Mouse (Mus musculus) natural killer cell, adult 2 months (primary cell): ENCODE results near the gene Cryba4.

Experiments used
- DNase-seq, 2 experiments: peaks; one replicate each; pipeline ENCODE4 v3.0.0; 2022; ENCODE audit warnings: low spot score in 2 of 2

Cryba4 gene

DNA sequence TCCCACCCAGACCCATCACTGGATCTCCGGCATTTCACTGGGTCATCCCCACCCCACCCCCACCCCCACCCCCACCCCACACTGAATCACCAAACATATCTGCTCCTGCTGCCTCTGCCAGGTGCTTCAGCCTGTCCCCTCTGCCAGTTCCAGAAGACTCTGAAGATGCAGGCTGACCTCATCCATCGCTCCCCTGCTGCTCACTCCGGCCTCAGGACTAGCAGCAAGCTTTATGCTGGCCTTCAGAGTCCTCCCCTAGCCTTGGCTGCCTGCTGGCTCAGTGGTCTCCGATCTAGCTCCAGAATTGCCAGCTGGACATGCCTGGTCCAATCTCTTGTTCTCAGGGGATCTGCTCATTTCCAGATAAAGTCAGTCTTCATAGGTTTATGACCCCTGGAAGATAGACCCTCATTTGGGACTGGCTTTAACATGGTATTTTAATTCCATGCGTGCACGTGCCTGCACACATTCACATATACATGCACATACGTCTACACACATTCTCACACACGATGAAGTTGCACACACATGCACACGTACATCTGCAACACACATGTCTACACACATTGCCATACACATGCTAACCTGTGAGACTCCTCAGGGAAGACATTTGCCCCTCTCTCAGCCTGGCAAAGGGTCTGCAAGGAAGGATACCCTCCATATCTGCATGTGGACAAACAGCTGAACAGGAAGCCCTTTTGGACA is 14.3 kb downstream of the Cryba4 start:
- DNase-seq = no peak

DNA sequence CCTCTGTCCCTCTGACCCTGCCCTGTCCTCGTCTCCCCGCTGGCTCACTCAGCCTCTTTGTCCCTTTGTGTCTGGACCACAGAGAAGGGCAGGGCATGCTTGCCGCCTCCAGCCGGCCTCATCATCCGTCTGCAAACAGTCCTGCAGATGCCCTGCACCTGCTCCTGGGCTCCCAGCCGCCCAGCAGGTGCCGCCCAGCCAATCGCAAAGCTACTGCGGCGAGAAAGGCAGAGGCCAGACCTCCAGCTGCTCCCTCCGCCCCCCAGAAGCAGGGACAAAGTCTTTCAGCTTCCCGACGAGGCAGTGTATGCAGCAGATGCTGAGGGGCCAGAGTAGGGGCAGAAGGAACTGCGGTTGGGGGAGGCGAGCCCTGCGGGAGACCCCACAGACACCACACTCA is 14.9 kb downstream of the Cryba4 start:
- no peak for DNase-seq

DNA sequence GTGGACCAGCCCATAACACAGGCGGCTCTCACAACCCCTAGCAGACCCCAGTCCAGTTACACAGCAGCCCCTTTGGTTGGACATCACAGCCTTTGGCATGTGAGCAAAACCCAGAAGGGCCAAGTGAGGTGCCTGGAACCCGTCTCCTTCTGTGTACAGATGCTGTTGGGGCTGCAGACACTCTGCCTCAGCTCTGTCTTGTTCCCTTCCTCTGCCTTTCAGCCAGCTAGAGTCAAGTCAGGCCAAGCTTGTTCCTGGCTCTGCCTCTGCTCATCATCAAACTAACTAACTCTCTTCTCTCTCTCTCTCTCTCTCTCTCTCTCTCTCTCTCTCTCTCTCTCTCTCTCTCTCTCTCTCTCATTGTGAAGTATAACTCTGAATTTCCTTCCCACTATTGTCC is 15.7 kb downstream of the Cryba4 start:
- DNase-seq = no peak

DNA sequence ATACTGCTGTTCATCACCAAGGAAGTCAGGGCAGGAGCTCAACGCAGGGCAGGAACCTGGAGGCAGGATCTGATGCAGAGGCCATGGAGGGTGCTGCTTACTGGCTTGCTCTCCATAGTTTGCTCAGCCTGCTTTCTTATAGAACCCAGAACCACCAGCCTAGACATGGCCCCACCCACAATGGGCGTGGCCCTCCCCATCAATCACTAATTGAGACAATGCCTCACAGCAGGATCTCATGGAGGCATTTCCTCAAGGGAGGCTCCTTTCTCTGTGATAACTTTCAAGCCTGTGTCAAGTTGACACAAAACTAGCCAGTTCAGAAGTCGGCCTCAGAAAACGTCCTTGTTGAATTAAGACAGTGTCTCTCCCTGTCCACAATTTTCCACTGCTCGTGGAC is 16.5 kb downstream of the Cryba4 start:
- no peak for DNase-seq

DNA sequence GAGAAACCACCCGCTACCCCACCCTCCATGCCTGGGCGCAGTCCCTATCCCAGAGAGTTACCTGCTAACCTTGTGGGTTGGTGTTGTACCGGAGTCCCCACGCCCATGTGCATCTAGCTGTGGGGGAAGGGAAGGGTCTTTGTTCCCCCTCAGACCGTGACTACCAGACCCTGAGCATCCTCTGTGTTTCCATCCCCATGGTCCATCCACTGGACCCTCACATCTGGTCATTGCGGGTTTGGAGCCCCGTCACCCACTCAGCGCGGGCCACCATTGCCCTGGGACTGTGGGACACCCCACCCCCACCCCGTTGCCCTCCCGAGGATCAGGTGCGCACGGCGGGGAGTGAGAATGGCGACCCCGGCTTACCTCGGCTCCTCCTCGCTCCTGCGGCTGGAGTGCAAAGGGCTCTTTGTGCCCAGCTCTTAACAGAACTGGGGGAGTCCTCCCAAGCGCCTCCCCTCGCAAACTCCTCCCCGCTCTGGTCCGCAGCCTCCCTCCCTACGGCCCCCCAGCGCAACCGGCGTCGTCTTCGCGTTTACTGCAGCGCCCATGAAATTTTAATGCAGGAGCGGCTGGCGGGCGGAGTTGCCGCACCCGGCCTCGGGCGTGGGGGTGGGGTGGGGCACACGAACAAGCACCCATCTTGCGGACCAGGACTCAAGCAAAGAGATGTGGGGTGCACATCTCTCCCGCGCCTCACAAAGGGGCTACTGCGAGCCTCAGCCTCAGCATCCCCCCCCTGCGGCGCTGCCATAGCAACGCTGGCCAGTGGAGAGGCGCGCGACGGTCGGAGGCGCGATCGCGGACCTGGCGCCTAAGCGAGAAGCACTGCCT is 23.9 kb downstream of the Cryba4 start:
- DNase-seq = no peak

DNA sequence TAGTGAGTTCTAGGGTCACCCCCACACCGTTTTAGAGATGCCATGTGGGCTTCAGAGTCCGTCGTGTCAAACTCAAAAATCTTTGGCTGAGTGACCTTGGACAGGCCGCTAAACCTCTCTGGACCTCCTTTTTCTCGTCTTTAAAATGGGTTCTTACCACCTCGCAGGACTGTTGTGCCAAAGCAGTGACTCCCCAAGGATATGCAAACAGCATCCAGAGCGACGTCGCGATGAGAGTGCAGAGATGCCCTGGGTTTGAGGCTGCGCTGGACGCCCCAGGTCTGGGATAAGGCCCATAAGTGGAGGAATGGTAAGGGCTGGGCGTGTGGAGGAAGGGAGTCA is 24.4 kb downstream of the Cryba4 start:
- DNase-seq = no peak

- no peak for DNase-seq
Observed at GRCm38 (mm10) chr5:112227354-112227753, 25.0 kb downstream of the Cryba4 start.

DNA sequence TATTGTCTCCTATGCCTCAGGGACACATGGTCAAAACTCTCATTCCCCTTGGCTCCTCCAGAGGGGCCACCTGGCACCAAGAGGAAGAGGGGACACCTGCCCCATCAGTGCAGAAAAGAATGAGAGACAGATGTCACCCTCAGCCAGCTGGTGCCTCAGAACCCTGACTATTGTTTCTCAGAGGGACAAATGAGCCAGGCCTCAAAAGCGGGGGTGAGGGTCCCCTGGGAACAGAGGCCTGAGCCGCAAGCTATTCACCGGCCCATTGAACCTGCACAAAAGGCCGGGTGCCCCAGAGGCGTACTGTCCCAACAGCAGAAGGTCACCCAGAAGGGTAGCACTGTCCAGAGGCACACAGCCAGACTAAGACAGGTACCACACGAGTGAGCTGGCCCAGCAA is 26.7 kb downstream of the Cryba4 start:
- DNase-seq = no peak

DNA sequence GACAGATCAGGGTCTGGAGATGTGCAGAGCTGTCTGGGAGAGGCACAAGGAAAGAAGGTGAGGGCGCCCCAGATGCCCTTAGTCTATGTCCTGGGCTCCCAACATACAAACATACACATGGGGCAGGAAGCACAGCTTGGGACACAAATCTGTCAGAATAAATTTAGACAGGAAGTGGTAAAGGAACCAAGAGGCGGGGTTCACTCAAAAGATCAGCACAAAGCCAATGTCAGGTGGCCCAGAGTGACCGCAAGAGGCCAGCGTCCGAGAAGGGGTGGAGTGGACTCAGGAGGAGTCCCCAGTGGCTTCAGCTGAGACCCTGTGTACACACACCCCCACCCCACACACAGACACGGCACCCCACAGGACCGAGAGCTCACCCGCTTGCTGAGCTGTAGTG is 32.1 kb downstream of the Cryba4 start:
- peak; percentile 60 to 76 for DNase-seq

- no peak for DNase-seq
Observed at GRCm38 (mm10) chr5:112219398-112219797, 32.9 kb downstream of the Cryba4 start.

DNA sequence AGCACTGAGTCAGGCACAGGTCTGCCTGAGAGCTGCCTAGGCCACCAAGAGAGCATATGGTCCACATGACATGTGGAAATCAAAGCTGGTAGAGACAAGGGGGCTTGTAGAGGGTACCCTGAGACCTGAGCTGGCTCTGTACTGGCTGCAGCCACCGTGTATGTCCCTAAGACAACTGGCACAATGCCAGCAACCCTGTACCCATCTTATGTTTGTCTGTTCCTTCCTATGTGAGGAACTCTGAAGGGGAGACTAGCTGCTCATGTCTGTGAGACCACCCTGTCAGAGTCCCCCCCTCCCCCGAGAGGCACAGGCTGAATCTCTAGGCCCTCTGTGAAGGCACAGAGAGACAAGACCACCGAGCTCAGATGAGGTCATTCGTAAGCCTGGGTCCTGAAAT is 33.6 kb downstream of the Cryba4 start:
- no peak for DNase-seq

GRCm38 (mm10) chr5:112217031-112217430 is 35.3 kb downstream of the Cryba4 start:
- DNase-seq = no peak

GRCm38 (mm10) chr5:112216335-112216734 is 36.0 kb downstream of the Cryba4 start:
- DNase-seq = no peak

GRCm38 (mm10) chr5:112215801-112216251 is 36.5 kb downstream of the Cryba4 start:
- no peak for DNase-seq

DNA sequence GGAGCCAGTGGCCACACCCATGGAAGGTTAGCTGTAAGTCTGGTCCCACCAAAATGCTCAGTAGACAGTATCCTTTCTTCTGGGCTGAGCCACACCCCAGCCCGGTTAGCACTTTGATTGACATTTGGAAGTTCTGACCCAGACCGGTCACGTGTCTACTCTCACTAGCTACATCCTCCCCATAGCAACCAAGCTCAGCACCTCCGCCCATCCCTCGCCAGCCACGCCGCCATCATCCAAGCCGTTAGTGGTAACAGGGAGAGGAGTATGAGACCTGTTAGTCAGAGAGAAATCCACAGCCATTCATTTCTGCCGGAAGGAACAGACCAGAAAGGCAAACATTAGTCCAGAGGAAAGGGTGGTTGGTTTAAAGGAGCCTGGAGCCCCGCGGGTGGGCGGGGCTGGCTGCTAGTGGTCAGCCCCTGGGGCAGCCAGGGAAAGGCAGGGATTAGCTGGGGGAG is 37.0 kb downstream of the Cryba4 start:
- no peak for DNase-seq

- peak; percentile 51 to 64 for DNase-seq
Observed at GRCm38 (mm10) chr5:112214419-112214818, 37.9 kb downstream of the Cryba4 start.

GRCm38 (mm10) chr5:112213331-112214240 is 38.7 kb downstream of the Cryba4 start:
- DNase-seq = no peak

- no peak for DNase-seq
Observed at GRCm38 (mm10) chr5:112212711-112213264, 39.5 kb downstream of the Cryba4 start.

DNA sequence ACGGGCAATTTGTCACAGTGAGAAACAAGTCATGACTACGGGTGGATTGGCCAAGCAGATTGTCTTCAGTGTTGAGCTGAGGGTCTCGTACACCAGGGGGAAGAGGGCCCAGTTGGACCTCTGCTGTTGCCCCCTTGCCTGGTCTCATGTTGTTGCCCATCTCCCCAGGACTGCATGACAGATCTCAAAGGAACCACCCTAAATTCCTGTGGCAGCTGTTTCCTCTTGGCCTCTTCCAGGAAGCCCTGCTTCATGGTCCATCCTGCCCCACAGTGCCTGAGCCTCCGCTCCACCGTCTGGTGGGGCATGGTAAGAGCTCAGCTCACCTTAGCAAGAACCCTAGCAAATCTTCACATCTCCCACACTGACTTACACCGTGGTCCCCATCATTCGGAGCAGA is 40.4 kb downstream of the Cryba4 start:
- DNase-seq = no peak

- DNase-seq = peak; percentile 32 to 50
Observed at GRCm38 (mm10) chr5:112210104-112210503, 42.2 kb downstream of the Cryba4 start.

- no peak for DNase-seq
Observed at GRCm38 (mm10) chr5:112208321-112208720, 44.0 kb downstream of the Cryba4 start.
